Mouse (Mus musculus) spleen, adult 2 months (tissue): ENCODE results near the gene Zfp541.

Source experiments
- CTCF ChIP-seq: fragments of 200-500 bp; IDR thresholded peaks from 2 replicates; pipeline ENCODE4 v1.5.1; 2011; ENCODE audit warnings: mild to moderate bottlenecking, inconsistent platforms; ENCODE audit not compliant: insufficient read depth, insufficient read length, insufficient replicate concordance; ENCODE audit errors: extremely low read depth
- POLR2A ChIP-seq: fragments of 200-500 bp; IDR thresholded peaks from 2 replicates; pipeline ENCODE4 v1.6.1; 2011; ENCODE audit warnings: low read depth, low read length, inconsistent platforms

GRCm38 (mm10) chr7:16098021-16099017 is 36.7 kb downstream of the Zfp541 start, which contains the start of gene Napa:
- peak; percentile 94 for TF ChIP-seq POLR2A
- peak; percentile 31; the same call in 1 of the 2 replicates for TF ChIP-seq CTCF
